Mouse (Mus musculus) testis, postnatal 14 days (tissue): ENCODE measurements at regions not wholly inside any gene's neighbourhood (a gene's known extent, or its start where the extent isn't known, plus 50 kb on each side); places are given as distances from the start of the nearest gene placed in this dataset.

Experiments
- DNase-seq: peaks from one replicate; pipeline ENCODE4 v3.0.0; 2021; ENCODE audit warnings: low spot score

GRCm38 (mm10) chr5:62545785-62546184 is 220.2 kb downstream of the Arap2 start:
- DNase-seq: no peak

DNA sequence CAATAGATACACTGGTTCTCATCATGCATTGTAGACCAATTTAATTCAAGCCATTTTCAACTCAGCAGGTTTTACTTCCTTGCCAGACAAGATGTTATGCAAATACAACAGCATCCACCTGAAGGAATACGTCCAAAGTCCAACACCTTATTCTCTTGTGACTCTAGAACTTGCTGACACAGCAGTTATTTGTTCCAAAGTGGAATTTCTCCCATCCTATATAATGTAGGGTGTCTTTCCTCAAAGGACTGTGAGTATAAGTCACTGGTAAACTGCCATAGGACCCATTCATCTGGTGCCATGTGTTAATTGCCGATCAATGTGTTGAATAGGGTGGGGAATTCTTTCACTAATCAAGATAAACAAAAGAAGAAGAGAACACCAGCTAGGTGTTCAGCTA is 226.7 kb downstream of the Arap2 start:
- DNase-seq: no peak

GRCm38 (mm10) chr5:62511827-62512226 is 254.1 kb downstream of the Arap2 start:
- DNase-seq: no peak

- peak; percentile 8 for DNase-seq
These were observed 282.4 kb downstream of the Arap2 start for GRCm38 (mm10) chr5:62483521-62483920.

DNA sequence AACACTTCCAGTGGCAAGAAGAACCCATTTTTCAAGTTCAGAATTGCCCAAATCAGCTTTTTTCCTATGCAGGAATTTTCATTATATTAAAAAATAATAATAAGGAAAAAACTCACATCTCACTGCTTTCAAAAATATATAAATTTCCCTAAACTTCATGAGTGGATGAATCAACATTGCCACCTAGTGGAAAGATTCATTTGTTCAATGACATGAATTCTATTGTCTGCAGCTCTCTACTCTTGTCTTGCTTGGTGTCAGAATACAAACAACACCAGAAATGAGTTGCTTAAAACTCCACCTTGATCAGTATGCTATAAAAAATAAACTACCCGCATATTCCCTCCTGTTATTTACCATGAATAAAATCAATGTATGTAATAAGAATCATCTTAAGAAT is 285.0 kb downstream of the Arap2 start:
- DNase-seq: no peak

- no peak for DNase-seq
These were observed 292.5 kb downstream of the Arap2 start for GRCm38 (mm10) chr5:62473412-62473811.

DNA sequence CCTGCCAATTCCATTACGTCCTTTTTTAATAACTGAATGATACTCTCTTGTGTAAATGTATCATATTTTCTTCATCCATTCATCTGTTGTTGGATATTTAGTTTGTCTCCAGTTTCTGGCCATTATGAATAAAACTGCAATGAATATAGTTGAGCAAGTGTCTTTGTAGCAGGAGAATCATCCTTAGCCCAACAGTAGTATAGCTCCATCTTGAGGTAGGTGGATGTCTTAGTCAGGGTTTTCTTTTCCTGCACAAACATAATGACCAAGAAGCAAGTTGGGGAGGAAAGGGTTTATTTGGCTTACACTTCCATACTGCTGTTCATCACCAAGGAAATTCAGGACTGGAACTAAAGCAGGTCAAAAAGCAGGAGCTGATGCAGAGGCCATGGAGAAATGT is 299.2 kb downstream of the Arap2 start:
- no peak for DNase-seq

DNA sequence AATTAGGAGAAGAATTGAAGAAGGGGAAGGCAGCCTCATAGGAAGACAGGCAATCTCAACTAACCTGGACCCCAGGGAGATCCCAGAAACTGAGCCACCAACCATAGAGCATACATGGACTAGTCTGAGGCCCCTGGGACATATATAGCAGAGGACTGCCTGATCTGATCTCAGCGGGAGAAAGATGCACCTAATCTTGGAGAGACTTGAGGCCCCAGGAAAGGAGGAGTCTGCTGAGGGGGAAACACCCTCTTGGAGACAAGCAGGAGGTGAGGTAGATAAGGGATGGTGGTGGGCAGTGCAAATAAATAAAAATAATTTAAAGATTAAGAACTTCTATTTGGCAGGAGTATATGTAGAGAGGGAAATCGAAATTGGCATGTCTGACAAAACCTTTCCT is 303.4 kb downstream of the Arap2 start:
- DNase-seq: no peak
